Mouse (Mus musculus): Measurements from ENCODE around the gene Kctd13.
A peak's percentile ranks its signal among the peaks of the same experiment; 100 is the strongest.
"Not testable (repeated sequence)": the region's sequence is repeated elsewhere in the genome, so short reads cannot be mapped to it uniquely, and the experiment has no call there.

Kctd13 gene

GRCm38 (mm10) chr7:126928384-126929037, at the start of gene Kctd13:
TSS of gene Kctd13 (plus strand) at chr7:126928879.
- DNase-seq = peak; percentile 94 to 95

- DNase-seq = no peak
These were observed 47.6 kb upstream of the Kctd13 start for GRCm38 (mm10) chr7:126881040-126881439.

GRCm38 (mm10) chr7:126883731-126884181, 44.9 kb upstream of the Kctd13 start:
- peak; percentile 43 to 59 for DNase-seq

- peak; percentile 93 to 95 for DNase-seq
These were observed 44.2 kb upstream of the Kctd13 start, which contains the start of gene Taok2 for GRCm38 (mm10) chr7:126884286-126885164. TSS of gene Taok2 (minus strand) at chr7:126884703.

- DNase-seq = no peak
These were observed 41.4 kb upstream of the Kctd13 start for GRCm38 (mm10) chr7:126887281-126887680.

GRCm38 (mm10) chr7:126888852-126889251, 39.8 kb upstream of the Kctd13 start:
- no peak for DNase-seq

- peak in 1 of 2 experiments; percentile 19 for DNase-seq
These were observed 31.8 kb upstream of the Kctd13 start for GRCm38 (mm10) chr7:126896912-126897311.

- peak; percentile 10 to 18 for DNase-seq
These were observed 31.1 kb upstream of the Kctd13 start for GRCm38 (mm10) chr7:126897390-126898101.

GRCm38 (mm10) chr7:126898102-126898990, 30.3 kb upstream of the Kctd13 start:
- peak; percentile 92 to 94 for DNase-seq

- not testable (repeated sequence) for DNase-seq
These were observed 28.9 kb upstream of the Kctd13 start for GRCm38 (mm10) chr7:126899781-126900180.

- DNase-seq = no peak
These were observed 23.1 kb upstream of the Kctd13 start for GRCm38 (mm10) chr7:126905590-126905989.

GRCm38 (mm10) chr7:126914844-126915243, 13.8 kb upstream of the Kctd13 start:
- no peak for DNase-seq

- DNase-seq = not testable (repeated sequence)
These were observed 10.3 kb upstream of the Kctd13 start for GRCm38 (mm10) chr7:126918356-126918755.

- DNase-seq = no peak
These were observed 8.7 kb upstream of the Kctd13 start for GRCm38 (mm10) chr7:126919973-126920372.

GRCm38 (mm10) chr7:126921563-126921962, 7.1 kb upstream of the Kctd13 start:
- DNase-seq = no peak

GRCm38 (mm10) chr7:126922624-126923060, 6.0 kb upstream of the Kctd13 start, which contains the start of gene Tmem219:
TSS of gene Tmem219 (minus strand) at chr7:126922917.
- no peak for DNase-seq

GRCm38 (mm10) chr7:126923999-126924398, 4.7 kb upstream of the Kctd13 start:
- DNase-seq = no peak

GRCm38 (mm10) chr7:126926299-126926698, 2.4 kb upstream of the Kctd13 start:
- no peak for DNase-seq

GRCm38 (mm10) chr7:126929046-126929445, 367 bp downstream of the Kctd13 start:
- no peak for DNase-seq

GRCm38 (mm10) chr7:126932652-126933051, 4.0 kb downstream of the Kctd13 start:
- no peak for DNase-seq

- no peak for DNase-seq
These were observed 12.5 kb downstream of the Kctd13 start for GRCm38 (mm10) chr7:126941171-126941570.

GRCm38 (mm10) chr7:126941801-126942200, 13.1 kb downstream of the Kctd13 start:
- DNase-seq = no peak
